Mouse (Mus musculus) A20 (cell line): Measurements from ENCODE around the gene Gm14180.
"Not testable (repeated sequence)": the region's sequence is repeated elsewhere in the genome, so short reads cannot be mapped to it uniquely, and the experiment has no call there.

Source experiments
- DNase-seq: peaks from one replicate; pipeline ENCODE4 v3.0.0-alpha.2; 2011; ENCODE audit warnings: low read depth, low spot score

Gene Gm14180

DNA sequence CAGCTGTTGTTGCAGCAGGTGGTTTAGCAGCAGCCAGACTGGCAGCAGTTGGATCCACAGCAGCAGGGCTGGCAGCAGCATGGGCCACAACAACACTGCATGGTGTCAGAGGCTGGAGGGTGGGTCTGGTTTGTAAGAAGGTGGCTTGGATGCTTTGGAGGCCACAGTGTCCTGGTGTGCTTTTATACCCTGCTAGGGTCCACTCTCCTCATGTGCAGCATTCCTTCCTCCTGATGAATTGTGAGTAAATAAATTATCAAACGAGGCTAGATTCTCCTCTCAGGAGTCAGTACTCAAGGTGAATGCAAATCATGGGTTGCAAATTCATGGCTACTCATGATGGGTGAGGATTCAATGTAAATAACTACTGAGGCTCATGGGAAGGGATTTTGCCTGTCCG, at the start of gene Gm14180:
Gene Gm14180 (minus strand): TSS at position 101 of the 400 bp plus-strand sequence.
- DNase-seq: no peak

DNA sequence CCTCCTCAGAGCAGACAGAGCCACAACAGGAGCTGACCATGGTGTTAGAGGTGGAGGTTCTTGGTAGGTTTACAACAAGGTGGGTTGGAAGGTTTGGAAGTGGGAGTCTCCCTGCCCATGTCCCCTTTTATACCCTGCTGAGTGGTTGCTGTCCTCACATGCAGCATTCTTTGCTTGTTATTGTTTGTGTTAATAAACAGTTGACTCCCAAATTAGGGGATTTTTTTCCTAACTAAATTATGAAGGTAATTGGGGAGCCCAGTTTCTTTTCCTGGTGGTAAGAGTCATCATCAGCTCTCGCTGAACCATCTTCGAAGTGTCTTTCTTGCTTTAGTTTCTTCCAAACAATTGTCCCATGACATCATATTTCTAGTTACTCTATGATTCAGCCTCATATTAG, 46.5 kb upstream of the Gm14180 start, which contains the start of gene Krtap4-8:
Gene Krtap4-8 (minus strand): TSS at position 101 of the 400 bp plus-strand sequence.
- DNase-seq: no peak

DNA sequence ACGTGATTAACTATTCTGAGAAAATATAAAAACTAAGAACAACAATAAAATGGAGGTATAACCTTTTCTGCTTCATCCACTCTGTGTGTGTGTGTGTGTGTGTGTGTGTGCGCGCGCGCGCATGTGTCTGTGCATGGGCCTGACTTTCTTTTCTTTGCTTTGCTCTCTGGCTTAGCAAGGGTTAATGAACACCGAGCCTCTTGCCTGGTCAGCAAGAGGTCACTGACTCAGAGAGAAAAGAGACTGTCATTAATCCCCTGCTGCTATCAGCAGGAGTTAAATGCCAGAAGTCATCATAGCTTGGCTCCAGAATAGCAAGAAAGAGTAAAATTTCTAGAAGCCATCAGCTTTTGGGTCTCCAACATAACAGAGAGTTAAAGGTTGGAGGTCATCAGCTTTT, 44.3 kb upstream of the Gm14180 start:
- DNase-seq: no peak

DNA sequence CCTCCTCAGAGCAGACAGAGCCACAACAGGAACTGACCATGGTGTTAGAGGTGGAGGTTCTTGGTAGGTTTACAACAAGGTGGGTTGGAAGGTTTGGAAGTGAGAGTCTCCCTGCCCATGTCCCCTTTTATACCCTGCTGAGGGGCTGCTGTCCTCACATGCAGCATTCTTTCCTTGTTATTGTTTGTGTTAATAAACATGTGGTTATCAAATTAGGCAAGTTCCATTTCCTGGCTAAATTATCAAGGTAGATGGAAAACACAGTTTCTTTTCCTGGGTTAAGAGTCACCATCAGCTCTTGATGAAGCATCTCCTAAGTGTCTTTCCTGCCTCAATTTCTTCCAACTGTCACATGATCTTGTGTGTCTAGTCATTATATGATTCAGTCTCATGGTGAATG, 38.7 kb upstream of the Gm14180 start, which contains the start of gene Gm11595:
Gene Gm11595 (minus strand): TSS at position 101 of the 400 bp plus-strand sequence.
- DNase-seq: not testable (repeated sequence)

DNA sequence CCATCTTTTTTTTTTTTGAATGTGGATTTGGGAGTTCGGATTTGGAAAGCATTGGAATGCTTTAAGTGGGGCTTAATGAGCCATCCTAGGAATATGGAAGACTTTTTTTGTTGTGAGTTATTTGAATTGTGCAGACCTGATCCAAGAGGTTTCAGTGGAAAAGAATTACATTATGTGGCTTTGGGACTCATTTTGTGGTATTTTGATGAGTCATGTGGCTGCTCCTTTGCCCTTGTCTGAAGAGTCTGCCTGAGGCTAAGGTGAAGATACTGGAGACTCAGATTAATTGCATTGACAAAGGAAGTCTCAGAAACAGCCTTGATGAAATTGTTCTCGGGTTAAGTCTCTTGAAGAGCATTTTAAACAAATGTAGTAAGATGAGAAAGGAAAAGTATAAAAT, 34.3 kb upstream of the Gm14180 start:
- DNase-seq: no peak

DNA sequence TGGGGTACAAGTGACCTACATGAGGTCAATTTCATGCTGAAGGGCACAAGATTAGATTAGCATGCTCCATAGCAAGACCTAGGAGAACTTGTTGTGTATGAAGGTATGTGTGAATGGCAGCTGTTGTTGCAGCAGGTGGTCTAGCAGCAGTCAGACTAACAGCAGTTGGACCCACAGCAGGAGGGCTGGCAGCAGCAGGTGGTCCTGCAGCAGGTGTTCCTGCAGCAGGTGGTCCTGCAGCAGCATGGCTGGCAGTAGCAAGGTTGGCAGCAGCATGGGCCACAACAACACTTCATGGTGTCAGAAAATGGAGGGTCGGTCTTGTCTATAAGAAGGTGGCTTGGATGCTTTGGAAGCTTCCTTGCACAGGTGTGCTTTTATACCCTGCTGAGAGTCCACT, 24.8 kb upstream of the Gm14180 start:
- DNase-seq: no peak

DNA sequence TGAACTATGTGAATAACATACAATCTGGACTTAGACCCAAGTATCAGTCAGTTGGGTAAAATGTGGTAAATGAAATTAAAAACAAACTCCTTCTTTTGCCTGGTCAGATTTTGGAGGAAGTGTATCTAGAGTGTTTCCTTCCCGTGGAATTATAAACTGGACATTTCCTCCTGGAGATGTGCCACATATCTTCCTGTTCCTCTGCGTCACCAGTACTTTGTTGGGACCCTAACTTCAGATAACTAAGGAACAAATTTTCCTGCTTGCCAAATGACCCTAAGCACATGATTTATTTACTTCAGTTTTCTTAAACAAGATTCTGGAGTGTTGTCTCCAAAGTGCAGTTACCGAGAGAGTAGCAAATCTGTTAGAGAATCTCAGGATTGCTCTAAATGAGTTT, 9.9 kb upstream of the Gm14180 start:
- DNase-seq: no peak

DNA sequence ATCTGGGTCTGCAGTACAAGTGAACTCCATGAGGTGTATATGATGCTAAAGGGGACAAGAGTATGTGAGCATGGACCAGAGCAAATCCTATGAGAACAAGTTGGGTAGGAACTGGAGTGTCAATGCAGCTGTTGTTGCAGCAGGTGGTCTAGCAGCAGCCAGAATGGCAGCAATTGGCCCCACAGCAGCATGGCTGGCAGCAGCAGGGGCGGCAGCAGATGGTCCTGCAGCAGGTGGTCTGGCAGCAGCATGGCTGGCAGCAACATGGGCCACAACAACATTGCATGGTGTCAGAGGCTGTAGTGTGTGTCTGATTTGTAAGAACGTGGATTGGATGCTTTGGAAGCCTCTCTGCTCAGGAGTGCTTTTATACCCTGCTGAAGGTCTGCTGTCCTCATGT, 10.0 kb downstream of the Gm14180 start:
- DNase-seq: no peak

DNA sequence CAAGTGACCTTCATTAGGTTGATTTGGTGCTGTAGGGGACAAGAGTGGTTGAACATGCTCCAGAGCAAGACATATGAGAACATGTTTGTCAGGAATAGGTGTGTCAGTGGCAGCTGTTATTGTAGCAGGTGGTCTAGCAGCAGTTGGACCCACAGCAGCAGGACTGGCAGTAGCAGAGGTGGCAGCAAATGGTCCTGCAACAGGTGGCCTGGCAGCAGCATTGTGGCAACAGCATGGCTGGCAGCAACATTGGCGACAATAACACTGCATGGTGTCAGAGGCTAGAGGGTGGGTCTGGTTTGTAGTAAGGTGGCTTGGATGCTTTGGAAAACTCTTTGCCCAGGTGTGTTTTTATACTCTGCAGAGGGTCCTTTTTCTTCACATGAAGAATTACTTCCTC, 15.3 kb downstream of the Gm14180 start:
- no peak for DNase-seq

DNA sequence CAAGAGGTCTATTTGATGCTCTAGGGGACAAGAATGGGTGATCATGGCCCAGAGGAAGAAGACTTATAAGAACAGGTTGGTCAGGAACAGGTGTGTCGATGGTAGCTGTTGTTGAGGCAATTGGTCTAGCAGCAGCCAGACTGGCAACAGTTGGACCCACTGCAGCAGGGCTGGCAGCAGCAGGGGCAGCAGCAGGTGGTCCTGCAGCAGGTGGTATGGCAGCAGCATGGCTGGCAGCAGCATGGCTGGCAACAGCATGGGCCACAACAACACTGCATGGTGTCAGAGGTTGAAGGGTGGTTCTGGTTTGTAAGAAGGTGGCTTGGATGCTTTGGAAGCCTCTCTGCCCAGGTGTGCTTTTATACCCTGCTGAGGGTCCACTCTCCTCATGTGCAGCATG, 43.6 kb downstream of the Gm14180 start, which contains the start of gene Gm14190:
Gene Gm14190 (minus strand): TSS at position 278 of the 400 bp plus-strand sequence.
- DNase-seq: no peak

DNA sequence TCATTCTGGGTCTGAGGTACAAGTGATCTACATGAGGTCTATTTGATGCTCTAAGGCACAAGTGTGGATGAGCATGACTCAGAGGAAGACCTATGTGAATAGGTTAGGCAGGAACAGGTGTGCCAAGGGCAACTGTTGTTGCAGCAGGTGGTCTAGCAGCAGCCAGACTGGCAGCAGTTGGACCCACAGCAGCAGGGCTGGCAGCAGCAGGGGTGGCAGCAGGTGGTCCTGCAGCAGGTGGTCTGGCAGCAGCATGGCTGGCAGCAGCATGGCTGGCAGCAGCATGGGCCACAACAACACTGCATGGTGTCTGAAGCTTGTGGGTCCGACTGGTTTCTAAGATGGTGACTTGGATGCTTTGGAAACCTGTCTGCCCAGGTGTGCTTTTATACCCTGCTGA, 48.9 kb downstream of the Gm14180 start:
- not testable (repeated sequence) for DNase-seq
